Mouse (Mus musculus) heart, adult 2 months (tissue): Measurements from ENCODE around the gene Ahnak2.

ENCODE experiments used
- CTCF ChIP-seq: fragments of 200-600 bp; IDR thresholded peaks from 2 replicates; pipeline ENCODE4 v1.8.1; 2022; ENCODE audit warnings: antibody characterized with exemption, mild to moderate bottlenecking, moderate library complexity
- EP300 ChIP-seq: fragments of 200-500 bp; IDR thresholded peaks from 2 replicates; pipeline ENCODE4 v1.6.1; 2011; ENCODE audit warnings: low read depth, low read length, control low read depth; ENCODE audit not compliant: insufficient read depth
- POLR2A ChIP-seq: fragments of 200-500 bp; IDR thresholded peaks from 2 replicates; pipeline ENCODE4 v1.6.1; 2011; ENCODE audit warnings: mild to moderate bottlenecking, low read depth, low read length, control low read depth; ENCODE audit not compliant: insufficient read depth

DNA sequence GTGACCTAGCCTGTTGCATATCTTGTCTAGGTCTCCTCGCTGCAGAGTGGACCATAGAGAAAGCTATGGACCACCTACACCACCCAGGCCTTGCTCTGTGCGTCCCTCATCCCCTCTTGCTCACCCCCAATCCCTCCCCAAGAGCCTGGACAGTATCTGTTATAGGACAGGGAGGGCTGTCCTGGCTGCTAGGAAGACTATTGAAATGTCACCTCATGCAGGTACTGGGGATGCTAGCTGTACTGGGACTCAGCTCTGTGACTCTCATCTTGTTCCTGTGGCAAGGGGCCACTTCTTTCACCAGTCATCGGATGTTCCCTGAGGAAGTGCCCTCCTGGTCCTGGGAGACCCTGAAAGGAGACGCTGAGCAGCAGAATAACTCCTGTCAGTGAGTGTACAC is 39.3 kb downstream of the Ahnak2 start:
- TF ChIP-seq CTCF (no peak), POLR2A (no peak), EP300 (no peak)
